Mouse (Mus musculus) neural tube, embryonic 12.5 days (tissue): ENCODE results near the gene Rrn3. TPM values are rescaled to one million over a fixed set of nuclear protein-coding genes. Genes with fewer than 3 reads are reported as not detected.

Experiments
- ATAC-seq: fragments of 200-750 bp; cut with Nextera tagmentation; 2 replicates; pipeline ENCODE4 v1.8.0; 2017; ENCODE audit warnings: low read depth, mild to moderate bottlenecking, moderate TSS enrichment, moderate library complexity; ENCODE audit not compliant: low FRiP score
- H3K27ac ChIP-seq: fragments of 300-500 bp; sonication (generic); 2 replicates; pipeline ENCODE4 v1.5.1; 2016
- H3K27me3 ChIP-seq: fragments of 300-500 bp; sonication (generic); replicated peaks from 2 replicates; pipeline ENCODE4 v1.6.1; 2016; ENCODE audit warnings: mild to moderate bottlenecking
- H3K36me3 ChIP-seq: fragments of 300-500 bp; sonication (generic); 2 replicates; pipeline ENCODE4 v1.6.1; 2016; ENCODE audit warnings: mild to moderate bottlenecking
- H3K4me1 ChIP-seq: fragments of 300-500 bp; sonication (generic); 2 replicates; pipeline ENCODE4 v1.6.1; 2016
- H3K4me2 ChIP-seq: fragments of 300-500 bp; sonication (generic); replicated peaks from 2 replicates; pipeline ENCODE4 v1.6.1; 2016; ENCODE audit warnings: mild to moderate bottlenecking
- H3K4me3 ChIP-seq: fragments of 300-500 bp; sonication (generic); 2 replicates; pipeline ENCODE4 v1.5.1; 2016
- H3K9ac ChIP-seq: fragments of 300-500 bp; sonication (generic); 2 replicates; pipeline ENCODE4 v1.6.1; 2016; ENCODE audit warnings: mild to moderate bottlenecking
- H3K9me3 ChIP-seq: fragments of 300-500 bp; sonication (generic); 2 replicates; pipeline ENCODE4 v1.6.1; 2016; ENCODE audit warnings: mild to moderate bottlenecking
- WGBS: fragments of 180-500 bp; shearing (Covaris S2); methylation state at CpG from one replicate; pipeline ENCODE4 v1.1.7; 2016; 5-methylcytosine and 5-hydroxymethylcytosine counted together
- polyA plus RNA-seq: library from polyadenylated mRNA; unstranded; fragments of >200 nt; fragmentation: Nextera tagmentation; extraction: Ambion mirVana; gene quantifications from 2 replicates; pipeline ENCODE4 v1.2.1, GENCODE M21; 2016

The Rrn3 gene
- polyA plus RNA-seq, 1 experiment from 2014 or later, result 140 TPM

DNA sequence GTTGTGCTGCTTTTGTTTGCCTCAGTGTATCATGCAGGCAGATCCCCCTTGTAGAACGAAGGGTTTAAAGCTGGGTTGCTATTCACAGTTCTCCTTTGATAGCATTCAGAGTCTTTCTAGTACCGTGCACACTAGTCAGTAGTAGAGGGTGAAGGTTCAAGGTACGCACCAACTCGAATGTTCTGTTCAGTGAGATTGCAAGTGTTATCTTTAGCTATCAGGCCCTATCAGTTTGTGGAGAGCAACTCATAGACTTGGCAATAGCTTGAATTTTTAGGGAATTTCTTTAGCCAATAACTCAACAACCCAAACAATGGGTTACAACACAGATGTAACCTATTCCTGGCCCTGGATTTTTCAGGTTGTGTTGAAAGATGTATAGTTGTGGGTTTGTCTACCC lies 20.7 kb downstream of the Rrn3 start:
- WGBS, result 96% methylated on average over 4 of the region's 4 CpGs
- Histone ChIP-seq H3K9ac (no peak overlapping the region), H3K27me3 (no peaks in the 10 kb centered on the region), H3K36me3 (peaks cover 85% of the 10 kb centered on the region), H3K4me2 (no peak overlapping the region), H3K9me3 (no peaks in the 10 kb centered on the region), H3K4me1 (no peaks in the 10 kb centered on the region), H3K4me3 (no peak overlapping the region), H3K27ac (no peak overlapping the region)
- ATAC-seq, result no peak

DNA sequence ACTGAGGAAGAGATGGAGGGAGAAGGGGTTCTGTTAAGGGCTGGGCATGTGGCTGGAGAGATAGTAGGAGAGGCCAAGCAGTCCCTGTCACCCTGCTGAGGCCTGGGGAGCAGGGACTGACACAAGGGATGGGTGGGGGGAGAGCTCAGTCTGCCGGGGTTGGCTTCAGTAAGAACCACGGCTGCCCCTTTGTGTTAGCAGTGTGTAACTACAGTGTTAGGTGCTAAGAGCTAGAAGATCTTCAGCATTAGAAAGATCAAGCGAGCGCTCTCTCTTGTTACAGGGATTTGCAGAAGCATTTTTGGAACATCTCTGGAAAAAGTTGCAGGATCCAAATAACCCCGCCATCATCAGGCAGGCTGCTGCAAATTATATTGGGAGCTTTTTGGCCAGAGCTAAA lies 24.2 kb downstream of the Rrn3 start:
- Histone ChIP-seq H3K27ac (no peak overlapping the region), H3K4me2 (no peak overlapping the region), H3K9ac (no peak overlapping the region), H3K9me3 (no peaks in the 10 kb centered on the region), H3K36me3 (peaks cover 85% of the 10 kb centered on the region), H3K4me3 (no peak overlapping the region), H3K27me3 (no peaks in the 10 kb centered on the region), H3K4me1 (no peaks in the 10 kb centered on the region)
- ATAC-seq, result no peak
- WGBS, result 86% methylated on average over 5 of the region's 5 CpGs

- Histone ChIP-seq H3K9me3 (no peaks in the 10 kb centered on the region), H3K4me3 (no peak overlapping the region), H3K27me3 (no peaks in the 10 kb centered on the region), H3K4me2 (no peak overlapping the region), H3K36me3 (peaks cover 87% of the 10 kb centered on the region), H3K4me1 (no peaks in the 10 kb centered on the region), H3K9ac (no peak overlapping the region), H3K27ac (no peak overlapping the region)
- ATAC-seq, result no peak
- WGBS, result 91% methylated on average over 4 of the region's 4 CpGs
Observed at GRCm38 (mm10) chr16:13807616-13808015, 27.1 kb downstream of the Rrn3 start.

DNA sequence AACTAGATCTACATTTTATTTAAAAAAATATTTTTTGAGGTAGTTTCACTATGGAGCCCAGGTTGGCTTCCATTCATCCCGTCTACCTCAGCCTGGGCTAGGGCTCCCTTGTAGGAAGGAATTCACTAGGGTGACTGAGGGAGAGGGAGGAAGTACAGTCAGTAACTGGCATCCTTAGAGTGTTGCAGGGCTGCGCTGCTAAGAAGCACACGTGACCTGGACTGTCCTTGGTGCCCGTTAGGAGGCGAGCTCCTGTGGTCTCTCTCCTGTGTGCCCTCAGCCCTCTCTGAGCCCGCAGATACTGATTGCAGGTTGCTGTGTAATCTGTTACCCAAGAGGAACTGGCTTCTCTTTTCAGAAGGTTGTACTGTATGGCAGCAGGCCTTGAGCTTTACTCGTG lies 27.9 kb downstream of the Rrn3 start:
- no peak overlapping the region for H3K27ac ChIP-seq
- no peak for ATAC-seq
- H3K4me2 ChIP-seq, result no peak overlapping the region
- H3K4me1 ChIP-seq, result no peaks in the 10 kb centered on the region
- H3K9ac ChIP-seq, result no peak overlapping the region
- no peaks in the 10 kb centered on the region for H3K27me3 ChIP-seq
- H3K9me3 ChIP-seq, result no peaks in the 10 kb centered on the region
- no peak overlapping the region for H3K4me3 ChIP-seq
- WGBS, result 94% methylated on average over 7 of the region's 7 CpGs
- peaks cover 89% of the 10 kb centered on the region for H3K36me3 ChIP-seq

GRCm38 (mm10) chr16:13812152-13812551 lies 31.6 kb downstream of the Rrn3 start:
- H3K27me3 ChIP-seq, result no peaks in the 10 kb centered on the region
- no peak overlapping the region for H3K4me2 ChIP-seq
- H3K4me1 ChIP-seq, result no peaks in the 10 kb centered on the region
- no peak overlapping the region for H3K9ac ChIP-seq
- no peak overlapping the region for H3K27ac ChIP-seq
- H3K36me3 ChIP-seq, result peaks cover 84% of the 10 kb centered on the region
- 90% methylated on average over 6 of the region's 6 CpGs for WGBS
- H3K4me3 ChIP-seq, result no peak overlapping the region
- H3K9me3 ChIP-seq, result no peaks in the 10 kb centered on the region
- ATAC-seq, result no peak

DNA sequence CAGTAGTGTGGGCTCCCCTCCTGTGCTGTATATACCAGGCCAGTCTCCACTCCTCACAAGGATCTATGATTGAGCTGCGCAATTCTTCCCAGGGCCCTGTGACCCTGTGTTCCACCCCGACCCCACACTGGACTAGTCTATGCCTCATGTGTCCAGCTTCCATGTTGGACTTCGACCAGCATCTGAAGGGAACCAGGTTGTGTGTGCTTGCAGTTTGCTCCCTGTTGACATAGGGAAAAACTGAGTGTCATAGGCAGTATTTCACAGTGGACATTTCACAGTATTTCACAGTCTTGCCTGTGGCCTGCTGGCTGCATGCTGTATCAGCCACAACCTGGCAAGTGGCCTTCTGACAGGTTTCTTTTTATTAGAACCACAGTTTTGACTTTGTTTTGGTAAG lies 32.7 kb downstream of the Rrn3 start:
- Histone ChIP-seq H3K9me3 (no peaks in the 10 kb centered on the region), H3K36me3 (peaks cover 78% of the 10 kb centered on the region), H3K27ac (no peak overlapping the region), H3K9ac (no peak overlapping the region), H3K4me2 (no peak overlapping the region), H3K4me3 (no peak overlapping the region), H3K27me3 (no peaks in the 10 kb centered on the region), H3K4me1 (peaks cover 4% of the 10 kb centered on the region)
- ATAC-seq, result no peak
- WGBS, result 92% methylated on average over 3 of the region's 3 CpGs

DNA sequence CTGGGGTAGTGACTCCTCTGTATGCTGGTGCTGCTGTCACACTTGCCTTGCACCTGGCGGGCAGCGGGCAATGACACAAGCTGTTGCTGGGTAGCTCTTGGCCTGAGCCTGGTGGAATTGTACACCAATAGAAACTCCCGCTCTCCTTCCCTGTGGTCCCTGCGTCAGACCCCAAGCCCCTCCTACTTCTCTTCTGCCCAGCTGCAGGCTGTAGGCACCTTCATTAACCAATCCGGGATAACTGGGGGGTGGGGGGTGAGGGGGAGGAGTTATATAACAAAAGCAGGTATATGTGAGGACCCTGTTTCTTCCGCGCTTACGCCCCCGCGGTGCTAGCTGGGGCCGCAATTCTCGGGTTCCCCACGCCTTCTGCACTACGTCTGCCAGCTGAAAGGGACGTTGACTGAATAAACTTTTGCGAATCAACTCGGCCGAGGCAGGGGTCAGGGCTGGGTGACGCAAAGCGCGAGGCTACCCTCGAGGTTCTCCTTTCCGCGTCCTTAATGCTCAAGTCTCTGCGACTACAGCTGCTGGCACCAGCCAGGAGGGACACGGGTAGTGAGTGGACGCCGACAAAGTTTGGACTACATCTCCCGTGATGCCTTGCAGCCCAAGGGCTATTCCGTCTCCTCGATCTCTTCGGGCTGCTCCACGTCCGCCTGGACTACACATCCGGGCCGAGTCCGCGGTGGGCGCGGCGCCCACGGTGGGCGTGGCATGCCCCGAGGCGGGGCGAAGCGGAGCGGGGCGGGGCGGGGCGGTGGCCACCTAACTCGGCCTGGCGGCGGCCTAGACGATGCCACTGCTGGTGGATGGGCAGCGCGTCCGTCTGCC lies 38.3 kb downstream of the Rrn3 start, which contains the start of gene Ntan1:
Gene Ntan1, plus strand, starts transcription at position 286 of the 834 bp plus-strand sequence.
- Histone ChIP-seq H3K4me2 (peak within 1 kb of the TSS; percentile 84), H3K4me1 (peaks cover 18% of the 10 kb centered on the region), H3K4me3 (peak within 1 kb of the TSS; percentile 67), H3K9ac (peak within 1 kb of the TSS; percentile 83), H3K9me3 (no peaks in the 10 kb centered on the region), H3K36me3 (peaks cover 29% of the 10 kb centered on the region), H3K27ac (peak within 1 kb of the TSS; percentile 91), H3K27me3 (no peaks in the 10 kb centered on the region)
- WGBS, result under 1% methylated on average over 58 of the region's 58 CpGs
- peak; percentile 96 for ATAC-seq

GRCm38 (mm10) chr16:13819394-13819743 lies 38.9 kb downstream of the Rrn3 start:
- no peaks in the 10 kb centered on the region for H3K27me3 ChIP-seq
- under 1% methylated on average over 36 of the region's 36 CpGs for WGBS
- peaks cover 24% of the 10 kb centered on the region for H3K36me3 ChIP-seq
- H3K4me2 ChIP-seq, result peak overlapping the region; percentile 84
- H3K9me3 ChIP-seq, result no peaks in the 10 kb centered on the region
- peak; percentile 65 for ATAC-seq
- H3K27ac ChIP-seq, result peak overlapping the region; percentile 74
- H3K4me3 ChIP-seq, result peak overlapping the region; percentile 67
- H3K4me1 ChIP-seq, result peaks cover 18% of the 10 kb centered on the region
- H3K9ac ChIP-seq, result peak overlapping the region; percentile 83

- Histone ChIP-seq H3K4me2 (peak overlapping the region; percentile 84), H3K4me1 (peaks cover 18% of the 10 kb centered on the region), H3K27me3 (no peaks in the 10 kb centered on the region), H3K36me3 (peaks cover 18% of the 10 kb centered on the region), H3K9ac (peak overlapping the region; percentile 83), H3K27ac (no peak overlapping the region), H3K9me3 (no peaks in the 10 kb centered on the region), H3K4me3 (peak overlapping the region; percentile 67)
- ATAC-seq, result no peak
- 43% methylated on average over 12 of the region's 12 CpGs for WGBS
Observed at GRCm38 (mm10) chr16:13819806-13820500, 39.4 kb downstream of the Rrn3 start.

GRCm38 (mm10) chr16:13820771-13821170 lies 40.3 kb downstream of the Rrn3 start:
- Histone ChIP-seq H3K4me2 (peak overlapping the region; percentile 84; the same call in 1 of the 2 replicates), H3K9ac (no peak overlapping the region), H3K27ac (no peak overlapping the region), H3K27me3 (no peaks in the 10 kb centered on the region), H3K4me1 (peaks cover 18% of the 10 kb centered on the region), H3K36me3 (peaks cover 11% of the 10 kb centered on the region), H3K4me3 (no peak overlapping the region), H3K9me3 (no peaks in the 10 kb centered on the region)
- no peak for ATAC-seq
- 97% methylated on average over 5 of the region's 5 CpGs for WGBS

DNA sequence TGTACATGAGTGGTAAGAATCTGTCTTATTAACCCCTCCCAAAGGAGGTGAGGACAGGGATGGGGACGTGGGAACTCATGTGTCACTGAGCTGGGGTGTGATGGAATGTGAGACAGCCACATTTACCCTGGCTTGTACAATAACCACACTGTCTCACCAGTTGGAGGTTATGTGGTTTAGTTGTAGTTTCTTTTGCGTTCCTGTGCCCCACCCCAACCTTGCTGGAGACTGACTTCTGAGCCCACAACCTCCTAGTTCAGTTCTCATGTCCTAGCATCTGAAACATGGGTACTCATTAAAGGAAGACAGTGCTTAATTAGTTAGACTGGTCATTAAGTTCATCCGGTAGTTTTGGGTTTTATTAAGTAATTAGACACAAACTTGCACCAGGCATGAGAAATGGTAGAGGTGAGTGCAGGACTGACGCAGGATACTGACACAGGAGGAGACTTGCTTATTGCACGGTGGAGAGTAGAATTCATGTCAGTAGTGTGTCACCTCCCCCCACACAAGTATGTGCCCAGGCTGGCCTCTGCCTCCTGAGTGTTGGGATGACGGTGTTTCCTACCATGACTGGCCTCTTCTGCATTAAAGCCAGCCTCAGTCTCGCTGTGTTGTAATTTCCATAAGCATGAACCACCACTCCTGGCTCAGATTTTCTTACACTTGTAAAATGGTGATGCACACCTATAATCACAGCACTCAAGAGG lies 45.4 kb downstream of the Rrn3 start:
- Histone ChIP-seq H3K9ac (no peak overlapping the region), H3K36me3 (peaks cover 44% of the 10 kb centered on the region), H3K27me3 (no peaks in the 10 kb centered on the region), H3K4me2 (no peak overlapping the region), H3K4me1 (no peaks in the 10 kb centered on the region), H3K4me3 (no peak overlapping the region), H3K9me3 (no peaks in the 10 kb centered on the region), H3K27ac (no peak overlapping the region)
- no peak for ATAC-seq
- 88% methylated on average over 7 of the region's 7 CpGs for WGBS

DNA sequence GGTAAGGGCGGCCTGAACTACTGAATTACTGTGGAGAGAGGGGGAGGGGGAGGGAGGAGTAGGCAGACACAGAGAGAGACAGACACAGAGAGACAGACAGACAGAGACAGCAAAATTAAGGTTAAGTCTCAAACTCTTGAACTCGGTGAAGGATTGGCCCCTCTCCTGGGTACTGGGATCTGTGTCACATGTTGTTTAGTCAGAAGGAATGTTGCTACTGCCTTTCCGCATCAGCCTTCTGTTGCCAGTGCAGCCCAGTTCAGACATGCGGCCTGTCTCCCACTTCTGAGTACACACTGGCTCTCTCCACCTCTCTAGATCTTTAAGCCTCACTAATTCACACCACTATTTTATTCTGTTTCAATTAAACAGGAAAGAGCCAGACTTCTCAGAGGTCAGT lies 46.0 kb downstream of the Rrn3 start:
- H3K27ac ChIP-seq, result no peak overlapping the region
- no peak overlapping the region for H3K4me3 ChIP-seq
- H3K36me3 ChIP-seq, result peaks cover 47% of the 10 kb centered on the region
- ATAC-seq, result no peak
- H3K27me3 ChIP-seq, result no peaks in the 10 kb centered on the region
- WGBS, result 89% methylated on average over 4 of the region's 4 CpGs
- H3K4me2 ChIP-seq, result no peak overlapping the region
- no peaks in the 10 kb centered on the region for H3K4me1 ChIP-seq
- no peaks in the 10 kb centered on the region for H3K9me3 ChIP-seq
- no peak overlapping the region for H3K9ac ChIP-seq
